Mouse (Mus musculus) ES-E14 (cell line): ENCODE measurements around the gene Gtf3c1.

Experiments used
- HCFC1 ChIP-seq: IDR thresholded peaks from 2 replicates; pipeline ENCODE4 v1.6.1; 2012; ENCODE audit warnings: low read length, inconsistent platforms, borderline replicate concordance; ENCODE audit not compliant: insufficient read depth
- ZNF384 ChIP-seq: IDR thresholded peaks from 2 replicates; pipeline ENCODE4 v1.6.1; 2012; ENCODE audit warnings: low read depth, low read length, inconsistent platforms

GRCm38 (mm10) chr7:125638870-125639386 is 68.7 kb downstream of the Gtf3c1 start:
- TF ChIP-seq HCFC1 (no peak), ZNF384 (no peak)
